Mouse (Mus musculus): Measurements from ENCODE around the gene Eipr1.
"Not testable (repeated sequence)": the region's sequence is repeated elsewhere in the genome, so short reads cannot be mapped to it uniquely, and the experiment has no call there.

Eipr1 gene

DNA sequence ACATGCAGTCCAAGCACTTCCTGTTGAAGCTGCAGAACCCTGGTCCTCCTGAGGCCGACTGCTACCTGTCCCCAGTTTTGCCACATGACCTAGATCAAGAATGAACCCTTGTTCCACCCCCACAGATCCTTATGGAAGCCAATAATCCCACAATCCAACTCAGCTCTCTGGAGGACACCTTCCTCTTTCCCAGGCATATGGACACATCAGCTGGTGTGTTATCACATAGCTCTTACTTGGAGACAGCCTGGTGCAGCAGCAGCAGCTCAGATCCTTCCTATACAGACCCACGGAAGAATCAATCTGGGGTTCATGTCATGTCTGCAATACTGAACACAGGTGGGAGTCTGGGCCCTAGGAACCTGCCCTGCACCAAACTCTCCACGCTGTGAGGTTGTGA, 145.0 kb downstream of the Eipr1 start:
- DNase-seq: no peak

DNA sequence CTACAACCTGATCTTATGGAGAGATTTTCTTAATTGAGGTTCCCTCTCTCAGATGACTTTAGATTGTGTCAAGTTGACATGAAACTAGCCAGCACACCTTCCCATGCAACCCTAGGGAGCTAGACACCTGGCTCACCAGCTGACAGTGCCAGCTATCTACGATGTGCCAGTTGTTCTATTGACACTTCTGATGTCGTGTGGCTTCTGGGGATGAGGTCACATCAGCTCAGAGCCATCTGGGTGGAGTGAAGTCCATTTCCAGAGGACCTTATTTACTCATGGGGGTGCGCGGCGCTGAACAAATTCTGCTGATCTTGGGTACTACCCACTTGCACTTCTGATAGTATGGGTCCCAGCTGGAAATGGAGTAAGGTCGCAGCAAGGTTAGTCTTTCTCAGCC, 146.7 kb downstream of the Eipr1 start:
- no peak for DNase-seq

DNA sequence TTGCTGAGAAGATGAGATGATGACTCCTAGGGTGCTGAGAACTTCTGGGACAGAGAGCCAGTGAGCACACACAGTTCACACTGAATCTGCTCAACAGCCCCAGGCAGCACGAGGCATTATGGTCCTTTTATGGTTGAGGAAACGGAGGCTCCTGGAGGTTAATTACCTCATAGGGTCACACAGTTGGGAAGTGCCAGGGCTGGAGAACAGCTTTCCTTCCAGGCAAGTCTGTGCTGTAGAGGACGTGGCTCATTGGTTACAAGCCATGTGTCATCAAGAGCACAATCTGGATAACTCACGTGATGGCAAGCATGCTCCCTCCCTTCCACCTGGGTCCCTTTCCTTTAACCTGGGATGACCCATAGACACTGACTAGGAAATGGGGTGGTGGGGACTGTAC, 148.1 kb downstream of the Eipr1 start:
- no peak for DNase-seq

DNA sequence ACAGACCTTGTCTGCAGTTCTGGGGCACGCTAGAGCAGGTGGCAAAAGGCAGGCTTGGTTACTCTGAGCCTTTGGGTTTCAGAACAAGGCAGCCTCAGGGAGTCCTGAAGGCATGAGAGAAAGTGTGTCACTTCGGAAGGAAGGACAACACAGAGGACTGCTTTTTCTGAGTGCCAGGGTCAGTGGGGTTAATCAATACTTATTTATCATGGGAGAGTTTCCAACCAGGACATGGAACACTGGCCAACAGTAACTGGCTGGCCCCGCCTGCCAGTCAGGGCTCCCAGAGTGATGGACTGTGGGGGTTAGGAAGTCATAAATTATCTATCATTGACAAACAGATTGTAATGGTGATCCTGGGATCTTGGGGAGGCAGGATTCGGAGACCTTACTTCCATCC, 148.7 kb downstream of the Eipr1 start:
- no peak for DNase-seq

DNA sequence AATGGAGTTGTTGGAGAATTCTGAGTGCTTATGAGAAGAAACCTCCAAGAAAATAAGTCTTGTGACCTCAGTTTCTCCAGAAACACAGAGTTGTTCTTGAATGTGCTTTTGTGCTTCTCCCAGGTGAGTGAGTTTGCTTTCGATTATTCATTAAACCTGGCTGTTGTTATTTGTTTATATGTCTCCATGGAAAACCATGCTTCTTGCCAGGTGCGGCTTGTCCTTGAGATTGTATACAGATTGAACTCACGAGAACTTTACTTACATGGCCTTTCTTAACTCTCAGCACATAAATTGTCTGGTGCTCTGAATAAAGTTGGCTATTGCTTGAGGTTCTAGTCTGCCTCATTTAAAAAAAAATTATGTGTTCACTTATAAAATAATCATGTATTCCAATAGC, 150.5 kb downstream of the Eipr1 start:
- no peak for DNase-seq

DNA sequence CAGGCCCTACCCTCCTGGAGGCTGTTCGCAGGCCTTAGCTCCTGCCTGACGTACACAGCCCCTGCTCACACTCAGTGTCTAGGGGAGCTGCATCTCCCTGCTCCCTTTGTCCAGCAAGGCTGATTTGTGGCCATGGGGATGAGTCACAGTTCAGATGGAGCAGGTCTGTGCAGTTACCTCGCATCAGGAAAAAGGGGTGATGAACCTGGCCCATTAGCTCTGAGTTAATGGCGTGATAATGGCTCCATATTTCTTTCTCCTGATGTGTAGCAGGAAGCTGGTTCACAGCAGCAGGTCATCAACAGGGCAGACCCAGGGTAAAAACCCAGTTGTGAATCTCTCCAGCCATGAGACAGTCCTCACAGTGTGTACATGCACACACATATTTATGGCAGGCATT, 151.5 kb downstream of the Eipr1 start:
- no peak for DNase-seq

DNA sequence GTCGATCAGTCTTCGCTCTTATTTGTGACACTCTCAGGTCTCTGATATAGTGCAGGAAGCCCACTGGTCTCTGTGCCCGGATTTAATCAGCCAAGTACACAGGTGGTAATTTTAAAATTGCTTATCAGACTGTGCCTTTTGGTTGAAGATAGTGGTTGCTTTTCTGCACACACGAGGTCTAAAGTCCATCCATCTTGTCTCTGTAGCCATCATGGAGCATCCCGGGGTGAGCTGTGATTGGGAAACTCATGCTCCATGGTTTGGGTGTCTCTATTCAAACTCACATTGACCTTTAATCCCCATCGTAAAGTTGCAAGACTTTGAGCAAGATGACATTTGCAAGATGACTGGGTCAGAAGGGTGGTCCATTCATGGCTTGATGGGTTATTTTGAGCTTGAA, 153.9 kb downstream of the Eipr1 start:
- DNase-seq: no peak

DNA sequence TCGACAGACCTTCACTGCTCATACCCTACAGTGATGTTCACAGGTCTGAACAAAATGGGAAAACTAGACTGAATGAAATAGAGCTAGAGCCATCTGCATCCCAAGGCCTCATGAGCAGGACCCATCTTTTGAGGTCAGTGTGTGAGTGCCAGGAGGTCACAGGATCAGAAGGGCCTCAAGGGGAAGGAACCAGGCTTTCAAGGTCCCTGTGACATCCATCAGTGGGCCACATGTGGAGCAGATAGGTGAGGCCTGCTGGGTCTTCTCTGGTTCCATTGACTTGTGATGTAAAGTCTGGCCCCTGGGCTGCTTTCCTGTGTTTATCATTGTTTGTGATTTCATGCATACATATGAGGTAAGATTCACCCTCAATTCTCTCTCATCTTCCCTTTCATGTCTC, 154.4 kb downstream of the Eipr1 start:
- DNase-seq: no peak

DNA sequence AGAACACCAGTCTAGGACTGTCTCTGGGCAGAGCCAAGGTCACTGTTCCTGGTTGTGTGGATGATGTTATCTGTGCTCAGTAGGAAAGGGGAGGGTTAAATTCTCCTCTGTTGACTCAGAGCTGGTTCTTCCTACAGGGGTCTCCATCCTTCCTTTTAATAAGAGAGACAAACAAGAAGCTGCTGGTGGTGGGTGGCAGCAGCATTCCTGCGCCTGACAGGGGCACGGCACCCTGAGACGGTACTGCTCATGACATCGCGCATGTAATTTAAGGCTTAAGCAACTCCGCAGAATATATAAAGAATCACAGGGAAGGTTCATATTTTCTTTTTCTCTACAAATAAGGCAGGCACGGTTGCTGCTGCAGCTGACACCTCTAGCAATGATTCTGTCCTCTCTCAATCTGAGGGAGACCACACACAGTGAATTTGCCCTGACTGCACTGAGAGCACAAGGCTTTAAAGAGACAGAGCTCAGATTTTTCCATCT, 155.2 kb downstream of the Eipr1 start:
- no peak for DNase-seq

DNA sequence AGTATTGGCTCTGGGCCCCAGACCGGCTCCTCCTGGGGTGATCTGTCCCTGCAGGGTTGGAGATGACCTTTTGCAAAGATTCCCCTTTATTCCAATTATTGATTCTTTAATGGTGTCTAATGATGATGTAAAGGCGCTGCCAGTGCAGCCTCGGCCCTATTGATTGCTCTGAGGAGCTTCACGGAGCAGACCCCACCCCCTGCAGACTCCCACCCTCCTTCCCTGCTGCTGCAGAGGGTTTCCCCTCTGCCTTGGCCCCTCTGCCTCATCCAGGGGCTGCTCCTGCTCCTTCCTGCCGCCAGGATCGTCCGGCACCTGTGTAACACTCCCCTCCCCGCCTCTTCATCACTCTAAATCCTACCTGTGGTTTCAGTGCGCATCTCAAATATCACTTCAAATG, 156.2 kb downstream of the Eipr1 start:
- DNase-seq: no peak

DNA sequence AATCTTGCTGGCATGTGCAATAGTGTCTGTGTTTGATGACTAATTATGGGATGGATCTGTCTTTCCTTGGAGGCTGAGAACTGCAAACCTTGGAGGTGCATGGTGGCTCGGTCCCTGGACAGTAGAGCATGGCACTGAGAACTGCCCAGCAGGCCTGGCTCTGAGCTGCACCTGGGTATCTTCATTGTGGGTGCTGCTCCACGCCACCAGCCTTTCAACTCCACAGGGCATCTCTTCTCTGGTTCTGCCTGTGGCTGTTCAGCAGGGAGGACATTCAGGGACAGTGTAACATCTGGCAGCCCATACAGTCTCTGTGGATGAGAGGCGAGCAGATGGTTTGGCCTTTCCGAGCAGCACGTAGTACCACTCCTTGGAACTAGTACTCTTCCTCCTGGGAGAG, 158.2 kb downstream of the Eipr1 start:
- no peak for DNase-seq

DNA sequence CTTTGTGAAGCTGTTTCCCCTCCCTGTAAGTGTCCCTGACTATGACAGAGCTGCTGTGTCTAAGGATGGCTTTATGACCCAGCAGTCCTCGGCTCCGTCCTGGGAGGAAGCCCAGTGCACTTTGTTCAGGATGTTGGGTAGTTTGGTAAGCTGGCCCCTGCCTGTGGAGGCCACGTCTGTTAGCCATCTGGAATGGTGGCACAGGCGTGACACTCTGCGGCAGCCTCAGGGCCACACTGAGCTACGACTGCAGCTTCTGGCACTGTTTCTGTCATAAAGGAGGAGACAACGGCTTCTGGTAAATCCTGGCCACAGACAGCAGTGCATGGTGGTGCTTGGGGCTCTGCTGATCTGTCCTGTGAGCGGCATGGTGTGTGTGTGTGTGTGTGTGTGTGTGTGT, 159.0 kb downstream of the Eipr1 start:
- DNase-seq: no peak

DNA sequence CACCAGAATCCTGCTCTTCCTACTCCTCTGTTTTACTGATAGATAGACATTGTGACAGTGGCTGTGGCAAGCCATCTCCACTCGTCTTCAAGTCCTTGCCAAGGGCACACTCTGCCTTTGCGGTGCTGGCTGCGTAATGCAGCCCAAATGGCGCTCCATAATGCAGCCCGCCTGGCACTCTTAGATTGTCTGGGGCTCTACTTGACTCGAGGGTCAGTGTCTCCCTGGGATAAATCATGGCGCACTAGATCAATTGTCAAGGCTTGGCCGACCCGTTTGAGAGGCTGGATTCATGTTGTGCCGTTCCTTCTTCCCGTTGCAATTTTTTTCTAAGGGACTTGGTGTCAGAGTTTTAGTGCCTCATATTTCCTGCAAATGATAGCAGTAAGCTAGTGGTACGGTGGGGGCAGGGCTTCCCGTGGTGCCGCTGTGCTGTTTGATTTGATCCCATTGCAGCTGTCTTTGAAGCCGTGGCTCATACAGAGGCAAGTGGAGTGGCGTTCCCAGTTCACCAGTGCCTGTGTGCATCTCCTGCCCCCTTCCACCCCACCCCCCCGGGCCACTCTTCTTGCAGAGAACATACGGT, 160.8 kb downstream of the Eipr1 start:
- no peak for DNase-seq

DNA sequence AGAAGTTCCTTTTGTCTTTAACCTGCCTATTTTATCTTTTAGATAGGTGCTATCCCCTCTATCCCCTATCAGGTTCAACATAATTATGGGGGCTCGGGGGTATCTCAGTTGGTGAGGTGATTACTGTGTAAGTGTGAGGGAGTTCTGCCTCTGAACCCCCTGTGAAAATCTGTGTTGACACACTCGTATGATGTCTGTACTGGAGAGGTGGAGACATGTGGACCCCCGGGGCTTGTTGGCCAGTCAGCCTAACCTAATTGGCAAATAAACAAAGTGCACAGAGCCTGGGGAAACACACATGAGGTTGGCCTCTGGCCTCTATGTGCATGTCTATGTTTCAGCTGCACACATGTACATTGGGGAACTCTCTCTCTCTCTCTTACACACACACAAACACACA, 161.5 kb downstream of the Eipr1 start:
- no peak for DNase-seq

DNA sequence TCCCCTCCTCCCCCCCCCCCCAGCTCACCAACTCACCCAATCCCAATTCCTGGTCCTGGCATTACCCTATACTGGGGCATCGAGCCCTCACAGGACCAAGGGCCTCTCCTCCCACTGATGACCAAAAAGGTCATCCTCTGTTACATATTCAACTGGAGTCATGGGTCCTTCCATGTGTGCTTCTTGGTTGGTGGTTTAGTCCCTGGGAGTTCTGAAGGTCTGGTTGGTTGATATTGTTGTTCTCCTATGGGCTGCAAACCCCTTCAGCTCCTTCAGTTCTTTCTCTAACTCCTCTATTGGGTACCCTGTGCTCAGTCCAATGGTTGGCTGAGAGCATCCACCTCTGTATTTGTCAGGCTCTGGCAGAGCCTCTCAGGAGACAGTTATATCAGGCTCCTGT, 162.5 kb downstream of the Eipr1 start:
- not testable (repeated sequence) for DNase-seq
